In genomic region chr1:78195771-78196712, GRCm38 (mm10) we compare ENCODE assay signal across 9 mouse cellular contexts. TPM values are rescaled to one million over a fixed set of nuclear protein-coding genes. Genes with fewer than 3 reads are reported as not detected.
DNase-seq lines count a peak whose midpoint lies in the region; ATAC-seq and TF ChIP-seq lines count a peak whose summit lies in the region.
"Had no signal": no experiment of that assay in that cellular context is flagged by ENCODE, and none has a peak within 500 bp of the region (broad histone marks: within the 10 kb centered on the region; RNA-seq: fewer than 3 reads in every experiment).

No protein-coding gene starts in this region.

- no peak for ATAC-seq in embryonic facial prominence, embryonic 12.5 days (ENCODE audit: insufficient number of reproducible peaks, insufficient read depth, low FRiP score, low TSS enrichment)
- no peak for ATAC-seq in intestine, postnatal 0 days
- ATAC-seq in megakaryocyte progenitor cell, adult 5-6 weeks (replicated peaks; ENCODE audit: poor library complexity): no peak

- peaks cover 10% of the 10 kb centered on the region for H3K4me1 ChIP-seq in embryonic facial prominence, embryonic 12.5 days
- H3K4me1 ChIP-seq in intestine, postnatal 0 days (replicated peaks; ENCODE audit: control insufficient read depth, insufficient read depth, low read length): 0 out of 2 replicates have a peak, but pooled peaks cover 2% of the 10 kb centered on the region

- H3K4me2 ChIP-seq in embryonic facial prominence, embryonic 12.5 days (replicated peaks): peak overlapping the region; percentile 58
- H3K4me2 ChIP-seq in intestine, postnatal 0 days (replicated peaks; ENCODE audit: low read depth): peak overlapping the region; percentile 56

- DNase-seq in layer of hippocampus, adult 2 months (ENCODE audit: low spot score in 2 of 2): no peak
- no peak for DNase-seq in layer of hippocampus, postnatal 25 days (ENCODE audit: extremely low spot score in 1 of 2, low spot score in 1 of 2)
- peak; percentile 30 for DNase-seq in splenic B cell, adult 2 months (ENCODE audit: low read depth, low spot score)
- DNase-seq in thymus, postnatal 10 days (ENCODE audit: low spot score in 2 of 2): no peak
- DNase-seq in adrenal gland, postnatal 36 days: no peak

- no peaks in the 10 kb centered on the region for H3K9me3 ChIP-seq in embryonic facial prominence, embryonic 12.5 days
- no peaks in the 10 kb centered on the region for H3K9me3 ChIP-seq in intestine, postnatal 0 days (ENCODE audit: control insufficient read depth)

- peak overlapping the region; percentile 70 for H3K9ac ChIP-seq in embryonic facial prominence, embryonic 12.5 days
- H3K9ac ChIP-seq in intestine, postnatal 0 days (ENCODE audit: low read depth, low read length): no peak overlapping the region

- H3K27me3 ChIP-seq in embryonic facial prominence, embryonic 12.5 days: peaks cover 65% of the 10 kb centered on the region
- H3K27me3 ChIP-seq in intestine, postnatal 0 days (replicated peaks; ENCODE audit: control insufficient read depth, insufficient read depth, low read length): peaks cover 94% of the 10 kb centered on the region
- H3K27me3 ChIP-seq in splenic B cell, adult 2 months (ENCODE audit: control insufficient read depth, insufficient read depth, low read length, poor library complexity, severe bottlenecking): no peaks in the 10 kb centered on the region

- no peak for TF ChIP-seq CTCF in layer of hippocampus, adult 2 months (conservative IDR thresholded peaks at IDR 0.05)
- TF ChIP-seq CTCF in intestine, postnatal 0 days (IDR thresholded peaks at IDR 0.05; ENCODE audit: low read depth): no peak

- peak overlapping the region; percentile 17; the same call in 1 of the 2 replicates for H3K4me3 ChIP-seq in layer of hippocampus, adult 2 months
- peak overlapping the region; percentile 53 for H3K4me3 ChIP-seq in embryonic facial prominence, embryonic 12.5 days
- peak overlapping the region; percentile 32 for H3K4me3 ChIP-seq in intestine, postnatal 0 days (ENCODE audit: low read depth, low read length)
- H3K4me3 ChIP-seq: myocyte had no signal

- no peak overlapping the region for H3K27ac ChIP-seq in layer of hippocampus, adult 2 months
- H3K27ac ChIP-seq in embryonic facial prominence, embryonic 12.5 days: peak overlapping the region; percentile 90
- H3K27ac ChIP-seq in intestine, postnatal 0 days (ENCODE audit: low read depth, low read length): no peak overlapping the region

- under 1% methylated on average over 42 of the region's 42 CpGs for WGBS in embryonic facial prominence, embryonic 12.5 days
- WGBS in intestine, postnatal 0 days: 2% methylated on average over 42 of the region's 42 CpGs

- no peaks in the 10 kb centered on the region for H3K36me3 ChIP-seq in embryonic facial prominence, embryonic 12.5 days
- H3K36me3 ChIP-seq in intestine, postnatal 0 days (ENCODE audit: control insufficient read depth, insufficient read depth): no peaks in the 10 kb centered on the region
- H3K36me3 ChIP-seq in splenic B cell, adult 2 months (ENCODE audit: control insufficient read depth, insufficient read depth, low read length, poor library complexity, severe bottlenecking): no peaks in the 10 kb centered on the region

RNA-seq across cellular contexts. Expression of gene Pax3, which starts 0.9 kb away (rescaled TPM):
- total RNA-seq in layer of hippocampus, adult 2 months (2021): not detected
- not detected for total RNA-seq in layer of hippocampus, postnatal 25 days (2021)
- 28.4 and 37.5 TPM in 2 replicates for polyA plus RNA-seq in embryonic facial prominence, embryonic 12.5 days (2016; fragmentation: Nextera tagmentation; extraction: Ambion mirVana)
- not detected in 2 replicates for polyA plus RNA-seq in intestine, postnatal 0 days (2015; fragmentation: Nextera tagmentation; extraction: Ambion mirVana)
- total RNA-seq in megakaryocyte progenitor cell, adult 5-6 weeks (2015): not detected in 2 replicates
- total RNA-seq in megakaryocyte progenitor cell, adult 5-6 weeks (2017): not detected in 2 replicates
- total RNA-seq in adrenal gland, postnatal 36 days (2021): not detected
